Mouse (Mus musculus) adipocyte (in vitro differentiated cells): ENCODE measurements around the gene Itpr3.

Source experiments
- DNase-seq: peaks from one replicate; pipeline ENCODE4 v3.0.0-alpha.2; 2016; ENCODE audit warnings: low spot score

Gene Itpr3

DNA sequence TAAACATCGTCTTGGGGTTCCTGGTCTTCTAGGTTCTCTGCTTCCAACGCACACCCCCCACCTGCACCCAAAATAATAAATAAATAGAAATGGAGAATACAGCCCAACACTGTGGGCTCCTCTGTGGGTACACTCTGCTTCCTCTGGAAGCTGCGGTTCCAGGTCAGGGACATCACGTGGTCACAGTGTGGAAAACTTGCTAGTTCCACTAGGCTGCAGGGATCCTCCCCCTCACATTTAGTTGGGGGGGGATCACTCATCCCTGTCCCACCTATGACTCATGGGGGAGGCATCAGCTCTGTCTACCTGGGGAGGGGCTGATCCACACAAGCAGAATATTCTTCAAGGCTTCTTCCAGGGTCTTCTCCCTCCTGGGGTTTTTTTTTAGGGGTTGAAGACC, 87.0 kb downstream of the Itpr3 start:
- DNase-seq: no peak

DNA sequence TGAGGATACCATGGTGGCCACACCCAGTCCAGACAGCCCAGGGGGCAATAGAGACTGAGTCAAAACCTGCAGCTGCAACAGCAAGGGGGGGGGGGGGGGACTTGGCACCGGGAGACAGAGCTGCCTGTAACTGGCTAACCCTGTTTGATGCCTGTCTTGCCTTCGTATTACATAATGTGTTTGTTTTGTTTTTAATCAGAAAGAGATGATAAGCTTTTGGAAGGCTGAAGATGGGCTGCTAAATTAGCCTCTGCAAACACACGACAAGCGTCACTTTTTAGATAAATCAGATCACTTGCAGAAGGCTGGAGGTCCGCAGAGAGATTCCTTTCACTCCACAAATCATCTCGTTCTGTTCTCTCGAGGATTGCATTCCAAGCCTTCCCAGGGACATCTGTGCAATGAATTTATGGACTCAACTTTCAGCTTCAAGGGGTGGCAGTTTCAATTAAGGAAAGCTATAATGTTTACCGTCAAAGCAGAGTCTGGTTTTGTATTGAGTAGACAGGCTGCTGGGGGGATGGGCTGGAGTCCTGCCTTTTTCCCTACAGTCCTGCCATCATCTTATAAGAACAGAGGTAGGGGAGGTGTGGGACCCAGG, 89.3 kb downstream of the Itpr3 start:
- DNase-seq: peak; percentile 39

DNA sequence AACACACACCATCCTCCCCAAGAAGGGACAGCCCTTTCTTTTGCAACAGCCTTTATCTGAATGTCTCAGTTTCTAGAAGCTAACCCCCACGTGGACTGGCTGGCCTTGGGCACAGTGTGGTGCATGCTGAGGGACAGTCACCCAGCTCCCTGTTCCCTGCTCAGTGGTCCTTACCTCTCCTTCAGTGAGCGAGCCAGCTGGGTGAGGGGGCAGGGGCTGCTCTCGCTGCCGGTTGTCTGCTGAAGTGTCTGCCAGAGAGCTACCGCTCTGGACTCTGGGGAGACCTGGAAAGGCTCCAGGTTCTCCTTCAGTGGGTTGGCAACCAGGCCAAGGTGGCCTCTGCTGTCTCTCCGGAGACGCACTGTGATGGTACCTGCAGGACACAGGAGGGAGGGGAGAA, 93.8 kb downstream of the Itpr3 start:
- DNase-seq: no peak

DNA sequence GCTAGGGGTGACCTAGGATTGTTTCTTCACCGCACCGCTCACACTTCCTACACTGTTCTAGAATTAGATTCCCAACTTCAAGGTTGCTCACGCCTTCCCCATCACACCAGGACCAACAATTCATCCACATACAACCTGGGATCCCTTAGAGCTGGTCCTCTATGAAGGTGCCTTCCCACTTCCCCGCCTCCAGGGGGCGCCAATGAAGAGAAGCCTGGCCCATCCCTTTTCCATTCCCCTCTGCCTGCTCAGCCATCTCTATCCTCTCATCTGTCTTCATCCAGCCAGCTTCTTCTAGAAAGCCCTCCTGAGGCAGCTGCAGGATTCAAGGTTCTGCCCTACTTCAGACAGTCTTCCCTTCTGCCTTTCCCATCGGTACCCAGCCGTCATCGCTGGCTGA, 94.3 kb downstream of the Itpr3 start:
- DNase-seq: peak; percentile 39

DNA sequence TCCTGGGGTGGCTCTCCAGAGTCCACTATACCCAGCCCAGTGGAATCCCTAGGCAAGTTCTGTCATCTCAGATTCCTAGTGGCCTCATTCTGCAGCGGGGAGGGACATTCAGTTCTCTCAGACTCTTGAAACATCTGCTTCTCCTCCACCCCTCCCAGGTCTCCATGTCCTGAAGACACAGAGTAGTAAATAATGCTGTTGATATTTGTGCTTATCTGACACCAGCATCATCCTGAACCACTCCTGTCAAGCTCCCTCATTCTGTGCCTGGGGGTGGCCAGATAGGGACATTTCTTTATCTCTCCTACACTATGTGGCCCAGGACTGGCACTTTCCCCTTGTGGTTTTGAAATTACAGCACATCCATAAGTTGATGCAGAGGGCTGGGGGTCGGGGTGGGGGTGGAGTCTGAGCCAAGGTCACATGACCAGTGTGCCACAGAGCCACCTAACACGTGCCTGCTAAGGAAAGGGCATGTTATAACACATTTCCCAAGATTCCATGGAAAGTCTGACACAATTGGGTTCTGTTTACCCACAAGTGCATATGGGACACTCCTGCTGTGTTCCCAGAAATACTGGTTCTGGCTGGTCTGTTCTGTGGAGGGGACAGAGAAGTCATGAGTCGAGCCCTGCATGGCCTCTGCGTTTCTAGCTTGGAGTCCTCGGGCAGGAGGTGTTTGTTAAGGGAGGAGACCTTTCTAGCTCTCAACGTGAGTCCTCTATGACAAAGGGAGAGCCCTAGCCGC, 96.0 kb downstream of the Itpr3 start:
- DNase-seq: peak; percentile 83

DNA sequence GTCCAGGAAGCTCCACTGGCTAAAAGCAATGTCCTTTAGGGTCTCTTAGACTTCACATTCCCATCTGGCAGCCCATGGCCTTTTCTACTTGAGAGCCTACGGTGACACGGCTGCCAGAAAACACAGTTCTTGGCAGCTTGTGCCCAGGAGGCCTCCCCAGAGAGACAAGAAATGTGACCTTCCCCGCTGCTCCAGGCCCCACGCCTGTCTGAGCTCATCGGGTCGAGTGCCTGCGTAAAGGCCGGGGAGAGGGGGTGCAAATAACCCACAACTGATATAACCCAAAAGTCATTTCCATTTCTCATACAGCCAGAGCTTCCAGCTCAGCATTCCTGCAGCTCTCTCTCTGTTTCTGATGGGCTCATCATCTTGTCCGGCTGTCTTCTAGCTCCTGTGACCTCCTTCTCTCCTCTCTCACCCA, 96.7 kb downstream of the Itpr3 start:
- peak; percentile 93 for DNase-seq

DNA sequence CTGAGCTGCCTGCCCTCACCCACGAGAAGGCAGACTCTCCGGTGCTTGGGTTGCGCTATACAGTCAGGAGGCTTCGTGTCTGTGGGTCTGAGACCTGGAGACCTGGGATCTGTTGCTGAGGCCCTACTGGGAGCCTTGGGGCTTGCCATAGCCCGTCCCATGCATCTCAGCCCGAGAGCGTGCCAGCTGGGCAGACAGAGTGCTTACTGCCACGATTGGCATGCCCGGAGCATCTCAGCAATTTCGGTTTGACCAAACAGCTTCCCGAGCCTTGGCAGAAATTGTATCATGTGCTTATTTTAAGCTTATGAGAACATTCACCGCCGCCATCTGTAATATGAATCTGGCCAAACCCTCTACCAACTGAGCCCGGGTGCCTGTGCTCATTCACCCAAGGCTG, 97.2 kb downstream of the Itpr3 start:
- DNase-seq: peak; percentile 46

DNA sequence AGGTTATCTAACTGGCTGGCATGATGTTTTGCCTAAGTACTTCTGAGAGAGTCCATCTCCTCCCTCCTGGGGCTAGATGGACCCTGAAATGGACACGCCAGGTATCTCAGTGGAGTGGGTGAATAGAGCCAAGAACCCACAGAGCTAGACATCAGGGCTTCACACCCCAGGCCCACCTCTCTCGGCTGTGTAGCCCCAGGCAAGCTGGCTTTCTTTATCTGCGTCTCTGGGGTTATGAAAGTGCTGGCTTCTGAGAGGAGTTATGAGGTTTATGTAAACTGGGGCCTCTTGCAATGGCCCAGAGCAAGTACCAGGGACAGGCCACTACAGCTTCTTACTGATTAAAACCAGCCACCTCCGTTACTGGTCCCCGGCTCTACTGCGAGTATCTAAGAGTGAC, 97.8 kb downstream of the Itpr3 start:
- peak; percentile 39 for DNase-seq

DNA sequence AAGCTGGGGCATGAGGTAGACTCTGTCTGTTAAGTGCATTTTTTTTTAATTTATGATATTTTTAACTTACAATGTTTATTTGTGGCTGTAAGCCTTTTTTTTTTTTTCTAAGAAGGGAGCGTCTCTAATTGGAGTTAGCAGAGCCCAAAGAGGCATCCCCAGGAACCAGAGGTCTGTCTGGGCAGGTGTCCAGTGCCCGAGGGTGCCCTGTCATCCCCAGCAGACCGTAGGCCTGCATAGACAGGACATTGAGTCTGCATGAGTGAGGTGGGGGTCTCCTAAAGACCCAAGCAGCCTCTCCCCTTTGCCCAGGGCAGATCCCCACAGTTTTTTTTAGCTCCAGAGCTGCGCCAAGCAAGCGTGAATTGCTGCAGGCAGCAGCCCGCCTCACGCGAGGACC, 98.6 kb downstream of the Itpr3 start:
- DNase-seq: no peak

DNA sequence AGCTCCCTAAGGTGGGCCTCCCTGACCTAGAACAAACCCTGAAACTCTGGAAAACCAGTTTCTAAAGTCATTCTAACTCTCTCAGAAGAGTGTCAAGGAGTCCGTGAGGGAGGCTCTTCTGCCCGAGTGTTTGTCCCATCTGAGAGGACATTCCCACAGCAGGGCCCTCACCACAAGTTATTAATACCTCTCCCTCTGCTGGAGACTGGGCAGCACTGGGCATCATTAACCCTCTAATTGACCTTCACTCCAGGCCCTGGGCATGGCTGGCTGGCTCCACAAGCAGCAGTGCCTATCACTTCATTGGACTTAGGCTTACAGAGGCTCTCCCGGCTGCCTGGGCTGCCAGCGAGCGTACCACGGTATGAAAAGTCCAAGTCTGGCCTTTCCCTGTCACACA, 101.3 kb downstream of the Itpr3 start:
- no peak for DNase-seq

DNA sequence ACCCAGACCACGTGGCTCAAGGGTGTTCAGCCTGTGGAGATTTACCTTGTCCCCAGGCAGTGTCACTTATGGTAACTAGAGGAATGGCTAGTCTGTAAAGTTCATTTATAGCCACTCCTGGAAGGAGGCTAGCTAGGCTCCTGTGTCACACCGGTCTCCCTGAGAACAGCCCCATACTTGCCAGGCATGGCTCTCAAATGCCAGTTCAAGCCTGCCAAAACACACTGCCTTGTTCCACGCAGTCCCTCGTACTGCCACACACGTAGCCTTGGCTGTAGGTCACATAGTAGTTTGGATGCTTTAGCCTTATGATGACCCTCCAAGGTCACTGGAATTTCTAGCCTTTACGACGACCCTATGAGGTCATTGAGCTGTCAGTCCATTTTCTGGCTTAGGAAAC, 102.1 kb downstream of the Itpr3 start:
- DNase-seq: no peak

DNA sequence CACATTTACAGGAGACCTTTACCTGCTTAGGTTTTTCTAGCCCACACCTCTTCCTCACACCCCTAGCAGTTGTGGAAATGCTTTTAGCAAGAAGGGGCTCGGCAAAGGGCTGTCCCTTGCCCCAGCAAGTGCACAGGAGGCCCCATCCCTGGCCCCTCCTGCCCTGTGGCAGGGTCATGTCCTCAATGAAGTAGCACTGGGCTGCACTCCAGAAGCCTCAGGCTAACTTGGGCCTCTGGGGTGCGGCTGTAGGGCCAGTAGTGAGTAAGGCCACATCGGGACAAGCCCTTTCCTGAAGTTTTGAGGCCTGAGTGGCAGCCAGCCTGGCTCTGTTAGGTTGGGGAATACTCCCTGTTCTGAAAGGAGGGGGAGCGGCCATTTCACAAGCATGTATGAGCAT, 103.8 kb downstream of the Itpr3 start:
- DNase-seq: peak; percentile 92

DNA sequence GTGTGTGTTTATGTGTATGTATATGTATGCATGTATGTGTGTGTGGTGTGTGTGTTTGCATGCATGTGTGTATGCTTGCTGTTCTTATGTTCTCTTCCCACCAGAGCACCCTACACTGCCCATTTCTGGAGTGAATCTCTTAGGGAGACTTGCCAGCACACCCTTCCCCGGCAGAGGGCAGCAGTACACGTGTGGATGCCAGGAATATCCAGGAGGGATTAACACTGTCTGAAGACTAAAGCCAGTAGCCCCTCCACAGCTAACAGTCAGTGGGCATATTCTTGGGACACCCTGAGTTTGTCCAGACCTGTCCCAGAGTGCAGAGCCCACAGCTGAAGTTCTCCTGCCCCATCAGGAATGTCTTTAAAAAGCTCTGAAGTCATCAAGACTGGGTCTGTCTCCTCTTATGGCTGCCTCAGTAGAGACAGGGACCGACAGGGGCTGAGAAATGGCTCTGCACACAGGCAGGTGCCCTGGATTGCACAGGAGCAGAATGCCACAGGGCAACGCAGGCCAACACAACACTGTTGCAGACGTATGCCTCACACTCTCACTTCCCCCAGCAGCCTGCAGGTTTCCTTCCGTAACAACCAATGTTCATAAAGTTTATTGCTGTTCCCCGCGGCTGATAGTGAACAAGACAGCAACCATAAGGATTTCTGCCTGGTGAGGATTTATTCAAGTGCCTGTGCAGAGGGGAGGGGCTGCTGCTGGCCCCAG, 108.1 kb downstream of the Itpr3 start:
- peak; percentile 63 for DNase-seq

DNA sequence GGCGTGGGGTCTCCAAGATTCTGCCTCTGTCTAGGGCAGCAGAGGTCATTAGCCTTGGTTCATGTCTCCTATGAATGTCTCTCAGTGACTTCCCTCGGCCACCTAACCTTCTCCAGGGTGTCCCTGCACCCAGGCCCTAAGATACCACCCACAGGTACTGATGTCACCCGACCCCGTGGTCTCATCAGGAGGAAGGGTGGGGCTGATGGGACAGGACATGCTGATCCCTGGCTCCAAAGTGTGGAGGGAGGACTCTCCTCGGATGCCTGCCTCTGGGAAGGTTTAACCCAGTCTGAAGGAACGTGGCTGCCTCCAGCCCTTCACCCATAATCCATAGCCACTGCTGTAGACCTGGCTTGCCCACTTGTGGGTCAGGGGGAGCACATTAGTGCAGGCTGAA, 109.8 kb downstream of the Itpr3 start:
- no peak for DNase-seq

DNA sequence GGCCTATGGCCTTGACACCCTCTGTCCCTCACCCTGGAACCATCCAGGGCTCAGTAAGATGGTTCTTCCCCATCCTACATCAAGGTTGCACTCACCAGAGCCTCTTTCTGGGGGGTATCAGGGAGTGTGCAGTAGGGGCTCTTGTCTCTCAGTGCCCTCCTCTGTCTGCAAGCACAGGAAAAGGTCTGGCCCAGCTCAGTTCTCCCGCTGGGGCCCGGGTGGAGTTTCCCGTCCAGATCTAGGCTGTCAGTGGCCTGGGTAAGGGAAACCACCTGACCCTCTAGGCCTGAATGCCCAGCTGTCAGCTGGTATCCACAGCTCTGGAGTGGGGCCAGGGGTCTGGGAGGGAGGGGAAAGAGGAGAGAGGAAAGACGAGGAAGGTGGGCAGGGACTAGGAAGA, 110.4 kb downstream of the Itpr3 start, which contains the start of gene Ip6k3:
Gene Ip6k3, minus strand, starts transcription at position 251 of the 400 bp plus-strand sequence.
- DNase-seq: no peak

DNA sequence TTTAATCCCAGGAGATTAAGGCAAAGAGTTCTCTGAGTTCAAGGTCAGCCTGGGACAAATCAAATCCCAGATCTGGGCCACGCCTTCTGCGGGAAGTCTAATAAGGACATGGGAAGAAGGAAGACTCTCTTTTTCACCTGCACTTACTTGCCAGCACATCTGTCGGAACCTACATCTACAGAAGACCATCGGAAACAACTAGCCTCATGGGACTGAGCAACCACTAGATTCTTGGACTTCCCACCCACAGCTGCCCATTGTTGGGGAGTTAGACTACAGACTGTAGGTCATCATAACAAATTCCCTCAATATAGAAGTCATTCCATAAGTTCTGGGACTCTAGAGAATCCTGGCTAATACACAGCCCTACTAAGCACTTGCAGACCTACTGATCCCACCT, 111.5 kb downstream of the Itpr3 start:
- DNase-seq: no peak

DNA sequence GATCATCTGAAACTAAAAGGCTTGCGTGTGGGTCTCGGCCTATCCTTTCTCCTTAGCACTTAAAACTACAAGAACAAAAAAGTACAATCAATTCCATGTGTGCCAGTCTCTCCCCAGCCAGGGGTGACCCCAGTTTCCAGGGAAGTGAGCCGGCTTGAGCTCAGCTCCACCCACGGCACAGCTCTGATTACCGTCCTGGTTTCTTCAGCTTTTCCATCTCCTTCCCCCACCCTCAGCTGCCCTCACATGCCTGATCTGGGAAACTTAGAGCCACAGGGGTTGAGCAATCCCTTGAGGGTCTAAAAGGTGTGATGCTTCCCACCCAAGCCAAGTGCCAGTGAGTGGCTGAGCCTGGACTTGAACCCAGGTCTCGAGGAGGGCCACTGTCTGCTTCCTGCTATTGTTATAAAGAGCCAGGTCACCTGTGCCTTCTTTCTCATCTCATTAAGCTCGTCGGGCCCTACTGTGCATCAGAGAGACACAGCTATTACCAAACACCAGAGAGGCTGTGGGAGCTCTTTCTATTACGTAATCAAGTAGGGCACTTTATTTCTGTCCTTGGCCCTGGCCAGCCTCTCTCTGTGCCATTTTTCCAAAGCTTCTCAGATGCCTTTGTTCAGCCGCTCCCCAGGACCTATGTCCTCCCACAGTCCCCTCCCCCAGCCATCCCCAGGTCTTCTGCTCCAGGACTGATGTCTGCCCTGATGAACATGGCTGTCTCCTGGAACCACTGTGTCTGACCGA, 113.0 kb downstream of the Itpr3 start:
- peak; percentile 55 for DNase-seq

DNA sequence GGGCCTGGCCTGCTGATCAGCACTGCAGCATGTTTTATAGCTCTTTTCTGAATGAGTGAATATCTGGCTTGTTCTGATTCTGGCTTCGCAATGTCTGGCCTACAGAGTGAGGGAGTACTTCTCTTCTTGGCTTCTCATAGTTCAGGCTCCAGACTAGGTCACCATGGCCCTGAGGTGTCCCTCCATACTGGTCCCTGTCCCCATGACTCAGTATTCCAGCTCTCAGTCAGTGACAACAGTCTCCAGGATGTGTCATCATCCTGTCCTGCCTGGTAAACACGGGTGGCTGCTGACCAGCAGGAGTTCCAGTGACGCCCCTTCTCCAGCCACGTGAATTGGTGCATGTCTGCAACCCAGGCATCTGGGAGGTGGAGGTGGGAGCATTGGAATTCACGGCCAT, 114.0 kb downstream of the Itpr3 start:
- DNase-seq: no peak
